Mouse (Mus musculus) brown adipose tissue, adult 24 weeks (tissue): Measurements from ENCODE around the gene Ptk6. TPM values are rescaled to one million over a fixed set of nuclear protein-coding genes. Genes with fewer than 3 reads are reported as not detected.
A peak's percentile ranks its signal among the peaks of the same experiment; 100 is the strongest.
"Not testable (repeated sequence)": the region's sequence is repeated elsewhere in the genome, so short reads cannot be mapped to it uniquely, and the experiment has no call there.

Experiments
- H3K27ac ChIP-seq: fragments of 200-500 bp; replicated peaks from 2 replicates; pipeline ENCODE4 v1.5.1; 2012; ENCODE audit warnings: low read depth, mild to moderate bottlenecking, low read length
- H3K4me1 ChIP-seq: fragments of 200-500 bp; 2 replicates; pipeline ENCODE4 v1.6.1; 2012; ENCODE audit warnings: low read length, mixed read lengths; ENCODE audit not compliant: control insufficient read depth, insufficient read depth, insufficient read length
- H3K4me3 ChIP-seq: fragments of 200-500 bp; 2 replicates; pipeline ENCODE4 v1.5.1; 2012; ENCODE audit warnings: low read depth, mild to moderate bottlenecking, low read length, moderate library complexity; ENCODE audit not compliant: insufficient read depth
- polyA plus RNA-seq: library from polyadenylated mRNA; stranded (reverse); fragments of >200 nt; gene quantifications from 2 replicates; pipeline ENCODE4 v1.2.4, GENCODE M21; 2012; ENCODE audit not compliant: missing spikeins, insufficient read depth, insufficient read length

The Ptk6 gene
- polyA plus RNA-seq, 1 experiment: not detected

DNA sequence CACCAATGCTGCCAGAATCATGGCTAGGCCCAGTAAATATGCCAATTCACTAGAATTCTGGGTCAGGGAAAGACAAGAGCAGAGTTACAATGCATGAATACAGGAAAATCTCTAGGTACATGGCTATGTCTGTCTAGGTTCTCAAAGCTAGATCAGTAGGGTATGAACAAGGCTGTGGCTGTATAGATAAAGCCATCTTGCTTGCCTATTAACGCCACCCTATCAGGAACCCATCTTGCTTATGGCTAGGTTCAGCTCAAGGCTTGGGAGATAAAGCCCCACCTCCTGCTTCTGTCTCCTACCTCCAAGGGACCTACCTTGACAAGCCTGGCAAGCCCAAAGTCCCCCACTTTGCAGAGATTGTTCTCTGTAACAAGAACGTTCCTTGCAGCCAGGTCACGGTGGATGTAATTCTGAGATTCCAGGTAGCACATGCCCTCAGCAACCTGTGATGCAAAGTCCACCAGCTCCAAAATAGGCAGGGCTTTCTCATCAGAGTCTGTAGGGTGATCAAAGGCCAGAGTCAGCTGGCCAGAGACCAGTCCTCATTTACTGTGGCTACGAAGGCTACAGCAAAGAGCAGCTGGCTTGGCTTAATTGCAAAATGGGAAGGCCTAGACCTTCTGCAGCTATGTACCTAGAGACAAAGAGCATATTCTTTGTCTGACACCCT, 5.8 kb downstream of the Ptk6 start:
- Histone ChIP-seq H3K4me3 (no peak overlapping the region), H3K4me1 (no peaks in the 10 kb centered on the region), H3K27ac (no peak overlapping the region)

DNA sequence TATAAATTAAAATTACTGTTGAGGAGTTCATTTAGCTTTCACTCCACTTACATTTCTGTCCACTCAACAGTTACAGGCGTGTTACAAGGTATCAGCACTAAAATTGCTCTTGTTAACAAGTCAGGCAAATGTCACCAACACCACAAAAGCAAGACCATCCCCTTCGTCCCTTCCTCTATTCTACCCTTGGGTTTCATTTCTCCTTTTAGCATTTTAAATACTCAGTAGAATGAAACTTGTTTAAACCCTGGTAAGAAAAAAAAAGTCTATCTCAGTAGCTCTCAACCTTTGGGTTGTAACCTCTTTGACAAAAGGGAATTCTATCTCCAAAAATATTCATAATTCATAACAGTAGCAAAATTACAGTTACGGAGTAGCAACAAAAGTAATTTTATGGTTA, 9.5 kb downstream of the Ptk6 start:
- peaks cover 10% of the 10 kb centered on the region for H3K4me1 ChIP-seq
- no peak overlapping the region for H3K27ac ChIP-seq
- no peak overlapping the region for H3K4me3 ChIP-seq

DNA sequence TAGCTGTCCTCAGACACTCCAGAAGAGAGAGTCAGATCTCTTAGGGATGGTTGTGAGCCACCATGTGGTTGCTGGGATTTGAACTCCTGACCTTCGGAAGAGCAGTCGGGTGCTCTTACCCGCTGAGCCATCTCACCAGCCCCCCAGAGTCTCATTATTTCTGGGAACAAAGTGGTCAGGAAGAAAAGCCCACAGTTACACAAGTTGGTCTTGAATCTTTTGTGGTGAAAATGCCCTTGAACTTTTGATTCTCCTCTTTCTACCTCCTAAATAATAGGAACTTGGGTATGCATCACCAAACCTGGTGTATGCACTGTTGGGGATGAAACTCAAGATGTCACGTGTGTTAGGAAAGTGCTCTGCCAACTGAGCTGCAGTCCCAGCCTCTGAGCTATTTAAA, 10.7 kb downstream of the Ptk6 start:
- no peak overlapping the region for H3K4me3 ChIP-seq
- H3K4me1 ChIP-seq: peaks cover 10% of the 10 kb centered on the region
- no peak overlapping the region for H3K27ac ChIP-seq

DNA sequence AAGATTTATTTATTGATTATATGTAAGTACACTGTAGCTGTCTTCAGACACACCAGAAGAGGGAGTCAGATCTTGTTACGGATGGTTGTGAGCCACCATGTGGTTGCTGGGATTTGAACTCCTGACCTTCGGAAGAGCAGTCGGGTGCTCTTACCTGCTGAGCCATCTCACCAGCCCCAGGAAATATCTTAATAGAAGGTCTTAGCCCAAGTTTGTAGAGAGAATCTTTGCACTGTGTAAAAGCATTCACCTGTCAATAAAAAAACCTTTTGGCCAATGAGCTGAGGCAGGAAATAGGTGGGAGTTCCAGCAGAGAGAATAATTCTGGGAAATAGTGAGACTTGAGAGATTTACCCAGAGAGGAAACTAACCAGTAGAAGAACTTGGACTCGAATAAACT, 11.2 kb downstream of the Ptk6 start:
- not testable (repeated sequence) for H3K27ac ChIP-seq, H3K4me3 ChIP-seq
- H3K4me1 ChIP-seq: peaks cover 10% of the 10 kb centered on the region

DNA sequence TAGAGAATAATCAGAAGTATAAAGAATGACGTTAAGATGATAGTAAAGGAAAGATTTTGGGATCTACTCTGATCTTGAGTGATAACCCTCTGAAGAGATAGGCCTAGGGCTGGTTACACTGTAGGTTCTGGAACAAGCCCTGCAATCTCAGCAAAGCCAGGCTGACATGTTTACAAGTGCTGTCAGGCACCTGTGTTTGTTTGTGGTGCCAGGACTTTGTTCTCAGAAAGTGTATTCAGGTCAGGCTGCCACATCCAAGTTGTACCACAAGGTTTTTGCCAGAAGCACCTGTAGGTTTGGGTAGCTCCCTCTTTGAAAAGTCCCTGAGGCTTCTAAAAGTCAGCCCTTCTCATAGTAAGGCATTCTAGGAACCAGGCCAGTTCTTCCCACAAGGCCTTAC, 13.3 kb downstream of the Ptk6 start:
- H3K4me3 ChIP-seq: no peak overlapping the region
- H3K4me1 ChIP-seq: peaks cover 10% of the 10 kb centered on the region
- peak overlapping the region; percentile 99 for H3K27ac ChIP-seq

DNA sequence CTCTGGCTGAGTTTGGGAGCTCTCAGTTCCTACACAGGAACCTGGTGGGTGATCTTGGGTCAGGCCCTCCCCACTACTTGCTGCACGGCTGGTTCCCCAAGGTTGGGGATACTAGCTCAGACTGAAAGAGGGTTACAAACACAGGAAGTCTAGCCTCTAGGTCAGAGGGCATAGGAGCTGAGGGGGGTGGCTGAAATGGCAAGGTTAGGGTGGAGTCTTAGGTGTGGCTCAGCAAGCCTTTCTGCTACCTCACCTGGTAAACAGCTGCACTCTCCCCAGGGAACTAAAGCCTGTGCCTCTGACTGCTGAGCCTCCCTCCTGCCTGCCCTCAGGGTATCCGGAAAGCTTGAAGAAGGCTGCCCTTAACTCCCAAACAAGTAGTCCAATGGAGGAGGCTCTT, 13.9 kb downstream of the Ptk6 start:
- Histone ChIP-seq H3K27ac (peak overlapping the region; percentile 99), H3K4me1 (peaks cover 10% of the 10 kb centered on the region), H3K4me3 (peak overlapping the region; percentile 16)

DNA sequence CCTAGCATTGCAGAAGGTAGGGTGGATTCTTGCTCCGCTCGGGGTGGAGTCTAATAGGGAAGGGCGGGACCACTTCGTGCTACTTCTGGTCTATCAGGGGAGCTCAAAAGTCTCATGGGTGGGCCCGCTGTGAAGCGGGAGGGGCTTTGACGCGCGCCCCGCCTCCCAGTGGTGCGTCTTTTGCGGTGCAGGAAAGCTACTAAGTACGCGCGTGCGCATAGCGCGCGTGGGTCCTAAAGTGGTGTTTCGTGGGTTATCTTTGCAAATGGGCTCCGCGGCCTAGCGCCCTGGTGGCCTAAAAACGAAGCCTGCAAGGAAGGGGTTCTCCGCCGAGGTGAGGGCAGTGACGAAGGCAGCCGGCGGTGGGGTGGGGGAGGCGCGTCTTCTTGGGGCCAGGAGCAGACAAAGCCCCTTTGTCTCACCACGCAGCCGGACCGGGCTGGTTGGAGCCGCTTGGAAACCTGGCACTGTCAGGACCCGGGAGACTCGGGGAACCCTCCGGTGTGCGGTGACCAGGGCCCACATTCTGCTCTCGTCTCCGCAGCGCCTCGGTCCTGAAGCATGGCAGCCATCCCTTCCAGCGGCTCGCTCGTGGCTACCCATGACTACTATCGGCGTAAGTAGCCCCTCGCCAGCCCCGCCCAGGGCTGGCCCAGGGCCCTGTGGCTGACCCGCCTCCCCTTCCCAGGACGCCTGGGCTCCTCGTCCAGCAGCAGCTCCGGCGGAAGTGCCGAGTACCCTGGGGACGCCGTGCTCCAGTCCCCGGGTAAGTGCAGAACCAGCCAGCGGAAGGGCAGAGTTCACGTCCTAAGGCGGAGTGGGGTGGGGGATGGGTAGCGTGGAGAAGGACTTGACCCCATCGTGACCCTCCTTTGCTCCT, 15.2 kb downstream of the Ptk6 start, which contains the start of gene Ppdpf:
Gene Ppdpf (plus strand): TSS at position 127 of the 880 bp plus-strand sequence.
- peaks cover 10% of the 10 kb centered on the region for H3K4me1 ChIP-seq
- peak within 1 kb of the TSS; percentile 78 for H3K4me3 ChIP-seq
- H3K27ac ChIP-seq: peak within 1 kb of the TSS; percentile 99

DNA sequence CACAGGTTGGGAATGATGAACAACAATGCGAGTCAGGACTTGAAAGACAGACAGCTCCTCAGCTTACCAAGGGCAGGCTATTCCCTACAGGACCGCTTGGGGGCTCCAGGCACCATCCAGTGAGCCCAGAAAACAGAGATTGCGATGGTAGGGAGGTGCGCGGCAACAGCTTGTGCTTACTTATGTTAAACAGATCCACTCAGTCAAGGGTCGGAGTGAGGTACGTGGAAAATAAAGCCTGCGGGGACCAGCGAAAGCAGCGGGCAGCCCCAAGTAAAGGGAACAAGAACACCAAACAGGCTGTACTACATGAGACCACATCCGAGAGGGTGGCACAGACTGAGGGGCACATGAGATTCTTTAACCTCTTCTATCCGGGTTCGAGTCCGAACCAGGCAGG, 16.0 kb downstream of the Ptk6 start:
- Histone ChIP-seq H3K27ac (peak overlapping the region; percentile 72), H3K4me1 (peaks cover 10% of the 10 kb centered on the region), H3K4me3 (peak overlapping the region; percentile 78)

DNA sequence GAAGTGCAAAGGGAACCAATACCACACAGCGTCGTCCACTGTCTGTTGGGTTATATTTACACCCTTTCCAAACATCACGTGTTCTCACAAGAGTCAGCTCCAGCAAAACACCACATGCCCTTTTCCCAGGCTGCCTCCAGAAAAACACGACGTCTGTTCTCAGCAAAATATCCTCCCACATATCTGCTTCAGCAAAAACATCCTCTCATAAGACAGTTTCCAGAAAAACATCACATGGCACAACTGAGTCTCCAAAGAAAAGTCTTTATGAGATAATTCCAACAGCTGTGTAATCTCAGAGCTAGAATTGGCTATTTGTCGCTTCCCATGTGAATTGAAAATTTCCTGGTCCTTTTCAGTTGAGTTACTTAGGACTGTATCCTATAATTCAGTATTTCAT, 21.7 kb downstream of the Ptk6 start:
- Histone ChIP-seq H3K4me1 (no peaks in the 10 kb centered on the region), H3K4me3 (no peak overlapping the region), H3K27ac (no peak overlapping the region)

DNA sequence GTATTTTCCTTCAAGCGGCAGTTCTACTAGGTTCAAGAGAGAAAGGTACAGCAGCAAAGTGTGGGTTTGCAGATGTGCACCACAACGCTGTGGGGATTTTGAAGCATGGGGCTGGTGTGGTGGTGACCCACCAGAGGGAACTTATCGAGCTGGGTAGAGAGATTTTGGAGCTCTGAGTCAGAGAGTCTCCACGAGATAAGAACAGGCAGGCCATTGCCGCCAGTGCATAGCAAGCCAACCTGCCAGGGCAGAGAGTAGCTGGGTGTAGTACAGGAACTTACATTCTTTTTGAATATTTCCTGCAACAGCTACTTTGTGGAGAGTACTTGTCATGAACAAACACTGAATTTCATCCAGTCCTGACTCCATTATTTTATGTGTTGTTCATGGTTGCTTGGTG, 24.1 kb downstream of the Ptk6 start:
- H3K4me1 ChIP-seq: no peaks in the 10 kb centered on the region
- H3K27ac ChIP-seq: no peak overlapping the region
- no peak overlapping the region for H3K4me3 ChIP-seq

DNA sequence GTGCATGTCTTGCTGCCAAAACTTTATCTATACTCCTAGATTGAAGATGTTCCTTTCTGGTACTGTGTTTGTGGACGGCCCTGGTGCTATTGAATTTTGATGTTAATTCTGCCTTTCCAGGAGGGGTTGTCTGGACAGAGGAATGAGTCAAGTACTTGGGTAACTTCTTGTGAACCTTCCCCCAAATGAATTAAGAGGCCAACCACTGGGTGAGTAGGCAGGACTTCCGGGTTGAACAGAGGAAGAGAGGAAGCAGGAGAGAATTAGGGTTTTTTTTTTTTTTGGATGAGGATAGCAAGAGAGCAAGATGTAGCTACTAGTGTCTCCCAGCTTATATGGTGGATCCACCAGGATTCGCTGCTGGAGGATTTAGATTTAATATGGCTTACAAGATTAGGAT, 24.6 kb downstream of the Ptk6 start:
- Histone ChIP-seq H3K27ac (no peak overlapping the region), H3K4me3 (no peak overlapping the region), H3K4me1 (no peaks in the 10 kb centered on the region)

DNA sequence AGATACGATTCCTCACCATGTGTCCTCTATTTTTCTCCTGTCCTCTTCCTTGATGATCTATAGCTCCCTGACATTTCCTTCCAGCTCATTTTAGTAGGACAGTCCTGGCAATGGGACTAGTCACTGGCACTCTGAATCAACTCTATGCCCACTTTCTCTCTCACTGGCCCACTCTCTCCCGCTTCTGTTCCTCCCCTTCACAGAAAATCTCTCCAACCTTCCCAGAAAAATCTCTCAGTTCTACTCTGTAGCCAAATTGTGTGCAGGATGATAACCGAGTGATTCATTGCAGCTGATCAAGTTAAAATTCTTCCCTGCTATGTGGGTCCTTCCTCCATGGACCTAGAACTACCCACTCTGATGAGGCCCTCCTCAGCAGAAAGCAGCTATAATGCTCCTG, 27.9 kb downstream of the Ptk6 start:
- no peaks in the 10 kb centered on the region for H3K4me1 ChIP-seq
- H3K27ac ChIP-seq: no peak overlapping the region
- no peak overlapping the region for H3K4me3 ChIP-seq

DNA sequence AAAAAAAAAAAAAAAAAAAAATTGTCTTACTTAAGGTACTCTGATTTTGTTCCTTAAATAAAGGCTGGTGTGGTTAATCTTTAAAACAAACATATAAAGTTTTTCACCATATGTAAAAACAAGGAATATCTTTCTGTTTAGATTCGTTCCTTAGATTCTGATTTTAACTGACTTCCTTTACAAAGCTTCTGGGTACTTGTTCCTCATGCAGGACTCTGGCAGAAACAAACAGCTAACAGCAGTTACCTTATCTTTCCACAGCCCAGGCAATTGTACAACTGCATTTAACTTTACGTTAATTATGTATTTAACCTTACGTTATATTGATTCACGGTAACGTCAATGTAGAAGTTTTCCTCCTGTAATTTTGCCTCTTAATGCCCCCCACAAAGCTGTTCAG, 36.1 kb downstream of the Ptk6 start:
- H3K4me1 ChIP-seq: no peaks in the 10 kb centered on the region
- no peak overlapping the region for H3K4me3 ChIP-seq
- no peak overlapping the region for H3K27ac ChIP-seq

DNA sequence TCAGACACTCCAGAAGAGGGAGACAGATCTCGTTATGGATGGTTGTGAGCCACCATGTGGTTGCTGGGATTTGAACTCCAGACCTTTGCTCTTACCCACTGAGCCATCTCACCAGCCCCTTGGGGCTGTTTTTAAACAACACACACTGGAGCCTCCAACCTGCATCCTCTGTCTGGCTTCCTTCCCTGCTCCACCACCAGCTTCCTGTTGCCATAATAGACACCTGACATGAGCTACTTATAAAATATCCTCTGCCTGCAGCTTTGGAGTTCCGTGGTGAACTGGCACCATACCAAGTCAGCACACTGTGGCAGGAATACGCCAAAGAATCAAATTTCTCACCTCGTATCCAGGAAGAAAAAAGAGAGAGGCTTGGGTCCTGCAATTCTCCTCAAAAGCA, 41.8 kb downstream of the Ptk6 start:
- Histone ChIP-seq H3K4me1 (no peaks in the 10 kb centered on the region), H3K4me3 (no peak overlapping the region), H3K27ac (no peak overlapping the region)

DNA sequence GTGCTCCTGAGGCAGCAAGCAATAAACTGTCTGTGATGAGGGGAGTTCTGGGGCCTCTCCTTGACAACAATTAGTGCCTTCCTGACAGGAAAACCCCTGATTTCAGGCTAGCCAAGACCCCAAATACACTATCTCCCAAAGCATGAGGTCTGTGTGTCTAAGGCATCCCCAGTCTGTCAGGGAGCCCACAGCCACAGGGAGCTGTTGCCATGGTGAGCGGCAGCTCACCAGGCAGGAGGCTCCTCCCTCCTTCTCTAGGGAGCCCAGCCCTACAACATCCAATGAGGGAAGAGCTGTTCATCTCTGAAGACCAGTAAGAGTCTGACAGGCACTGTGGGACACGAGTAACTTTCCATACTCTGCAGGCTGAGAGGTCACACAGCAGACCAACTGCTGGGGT, 42.8 kb downstream of the Ptk6 start:
- H3K4me3 ChIP-seq: no peak overlapping the region
- no peaks in the 10 kb centered on the region for H3K4me1 ChIP-seq
- no peak overlapping the region for H3K27ac ChIP-seq

DNA sequence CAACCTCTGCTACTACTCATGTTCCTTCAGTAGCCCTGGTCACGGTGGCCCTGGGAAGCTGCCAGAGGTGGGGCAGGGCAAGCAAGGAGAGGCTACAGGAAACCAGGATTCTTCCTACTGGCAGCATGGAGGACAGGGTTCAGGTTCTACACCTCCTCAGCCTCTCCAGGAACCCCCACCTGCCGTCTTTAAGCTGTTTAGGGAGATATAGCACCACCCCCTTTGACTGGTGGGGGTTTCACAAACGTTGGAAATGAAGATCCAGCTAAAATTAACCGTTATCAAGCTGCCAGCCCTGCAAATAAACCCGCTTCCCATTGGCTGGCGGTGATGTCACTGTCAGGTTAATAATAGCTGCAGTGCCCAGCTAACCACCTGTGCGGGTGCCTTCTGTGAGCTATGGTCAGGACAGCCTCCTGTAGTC, 43.5 kb downstream of the Ptk6 start:
- H3K27ac ChIP-seq: no peak overlapping the region
- H3K4me1 ChIP-seq: no peaks in the 10 kb centered on the region
- H3K4me3 ChIP-seq: no peak overlapping the region
